In genomic region chr9:62121551-62122447, GRCm38 (mm10) we compare ENCODE assay signal across 8 mouse cellular contexts. TPM values are rescaled to one million over a fixed set of nuclear protein-coding genes. Genes with fewer than 3 reads are reported as not detected.
DNase-seq lines count a peak whose midpoint lies in the region; TF ChIP-seq lines count a peak whose summit lies in the region.

No protein-coding gene starts in this region.

- peak overlapping the region; percentile 83 for H3K4me3 ChIP-seq in myocyte

- peak overlapping the region; percentile 78 for H3K4me2 ChIP-seq in myocyte (ENCODE audit: low read depth)

- H3K79me2 ChIP-seq in myocyte (ENCODE audit: control insufficient read depth, insufficient read depth) = peaks cover 48% of the 10 kb centered on the region

- peak; percentile 54 for DNase-seq in 416B (ENCODE audit: low read depth)
- DNase-seq in ZHBTc4 (ENCODE audit: low read depth, low spot score) = peak; percentile 45
- DNase-seq in embryo, embryonic 11 days = peak; percentile 47
- DNase-seq in heart, adult 8-10 months (ENCODE audit: low spot score) = peak; percentile 24
- peak; percentile 12 to 21 for DNase-seq in kidney, adult 8-10 months
- peak; percentile 43 for DNase-seq in liver
- peak; percentile 19 for DNase-seq in testis, postnatal 14 days (ENCODE audit: low spot score)

- H3ac ChIP-seq in myocyte (ENCODE audit: control insufficient read depth, insufficient read length) = peak overlapping the region; percentile 95

- no peaks in the 10 kb centered on the region for H3K27me3 ChIP-seq in myocyte (ENCODE audit: control insufficient read depth, insufficient read depth, insufficient read length)

- TF ChIP-seq POLR2A in myocyte (IDR thresholded peaks at IDR 0.05; ENCODE audit: insufficient read length, low read depth) = no peak

- H3K36me3 ChIP-seq in myocyte (ENCODE audit: control insufficient read depth, insufficient read depth) = no peaks in the 10 kb centered on the region

TF ChIP-seq in myocyte, 11 proteins besides CTCF, POLR2A, EP300 and RAD21:
- TF ChIP-seq POLR2AphosphoS2 (IDR thresholded peaks at IDR 0.05; ENCODE audit: insufficient read length, low read depth) (peak; percentile 13), MYOD1 (IDR thresholded peaks at IDR 0.05; ENCODE audit: control insufficient read depth in 1 of 3, insufficient read length in 2 of 3, low read depth in 2 of 3) (no peak)

RNA-seq across cellular contexts. Expression of gene Glce, which starts 0.7 kb away (rescaled TPM):
- 10 to 100 TPM in 3 of 4 experiments, 1 to 10 TPM in 1; 9.2 to 12.0 (median 11.0) TPM for total RNA-seq in heart, adult 8-10 months (2022)
- polyA plus RNA-seq in myocyte (2012; fragmentation: generic; extraction: Trizol) = 32.0 TPM

Comparison
In these comparisons a context has a peak if more than half of its experiments do, and no peak if none do; other contexts are left out.
1. Peak in every context shown above with its lines: DNase-seq and H3K4me3 ChIP-seq.